Mouse (Mus musculus): ENCODE data around the gene Dapk2. TPM values are rescaled to one million over a fixed set of nuclear protein-coding genes. Genes with fewer than 3 reads are reported as not detected.
"Not testable (repeated sequence)": the region's sequence is repeated elsewhere in the genome, so short reads cannot be mapped to it uniquely, and the experiment has no call there.

Dapk2 gene
- total RNA-seq, 4 experiments from 2014 or later = 6.2 to 9.0 (median 8.1) TPM

DNA sequence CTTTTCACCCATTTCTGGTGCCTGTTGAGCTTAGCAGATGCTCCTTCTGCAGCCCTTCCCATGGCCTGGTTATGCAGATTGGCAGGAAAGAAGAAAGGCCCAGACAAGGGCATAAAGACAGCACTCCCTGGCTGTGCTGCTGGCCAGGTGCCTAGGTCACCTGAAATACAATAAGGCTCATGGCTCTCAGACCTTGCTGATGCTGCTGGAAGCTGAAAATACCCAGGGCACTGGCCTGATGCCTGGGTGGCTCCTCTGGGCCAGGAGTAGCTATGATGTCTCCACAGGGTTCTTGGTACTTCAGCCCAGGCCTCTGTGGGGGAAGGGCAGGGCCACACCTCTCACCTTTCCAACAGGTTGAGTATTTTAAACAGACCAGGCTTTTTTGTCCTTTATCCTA lies 121.6 kb downstream of the Dapk2 start:
- no peak for DNase-seq

DNA sequence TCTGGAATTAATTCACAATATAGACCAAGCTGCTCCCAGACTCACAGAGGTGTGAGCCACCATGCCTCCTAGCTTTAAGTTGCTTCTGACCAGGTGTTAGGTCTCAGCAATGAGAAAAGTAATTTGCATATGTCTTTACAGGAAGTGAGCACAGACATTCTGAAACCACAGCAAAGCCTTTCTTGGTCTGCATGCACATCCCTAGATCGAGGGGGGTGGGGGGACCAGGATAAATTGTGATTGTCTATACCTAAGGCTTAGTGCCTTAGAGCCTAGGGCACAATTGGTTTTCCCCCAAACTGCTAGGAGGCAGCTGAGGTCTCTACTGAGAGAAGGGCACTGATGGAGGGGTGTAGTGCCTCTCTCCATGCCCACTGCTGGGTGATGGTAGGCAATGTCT lies 122.5 kb downstream of the Dapk2 start:
- DNase-seq = no peak

DNA sequence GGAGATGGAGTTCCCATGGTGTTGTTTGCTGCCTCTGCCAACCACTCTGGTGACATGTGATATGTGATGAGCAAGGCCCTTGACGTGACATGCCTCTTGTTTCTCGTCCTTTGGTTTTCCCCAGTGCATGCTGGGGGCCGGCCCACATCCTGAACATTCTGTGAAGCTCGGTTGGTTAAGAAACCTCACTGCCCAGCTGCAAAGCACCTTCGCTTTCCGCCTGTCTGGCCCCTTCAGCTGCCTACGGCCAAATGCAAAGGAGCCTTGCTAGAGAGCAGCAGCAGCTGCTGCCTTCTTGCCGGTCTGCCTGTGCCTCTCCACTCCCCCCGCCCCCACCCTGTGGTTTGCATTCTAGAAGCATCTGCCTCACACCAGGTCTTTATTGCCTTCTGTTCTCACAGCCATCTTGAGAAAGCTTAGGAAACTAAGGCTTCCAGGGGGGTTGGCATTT lies 123.5 kb downstream of the Dapk2 start:
- no peak for DNase-seq

DNA sequence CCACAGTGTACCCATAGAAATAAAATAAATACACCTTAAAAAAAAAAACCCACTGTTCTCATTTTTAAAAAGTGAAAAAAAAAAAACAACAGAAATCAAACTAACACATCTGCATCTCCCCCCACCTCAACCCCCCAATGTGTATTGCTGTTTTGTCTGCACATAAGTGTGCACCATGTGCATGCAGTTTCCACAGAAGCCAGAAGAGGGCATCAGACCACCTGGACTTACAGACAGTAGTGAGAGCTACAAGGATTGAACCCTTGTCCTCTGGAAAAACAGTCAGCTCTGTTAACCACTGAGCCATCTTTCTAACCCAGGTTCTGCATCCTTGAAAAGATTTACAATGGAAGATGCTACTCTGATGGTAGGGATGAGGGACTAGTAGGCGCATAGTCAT lies 124.6 kb downstream of the Dapk2 start:
- DNase-seq = no peak

DNA sequence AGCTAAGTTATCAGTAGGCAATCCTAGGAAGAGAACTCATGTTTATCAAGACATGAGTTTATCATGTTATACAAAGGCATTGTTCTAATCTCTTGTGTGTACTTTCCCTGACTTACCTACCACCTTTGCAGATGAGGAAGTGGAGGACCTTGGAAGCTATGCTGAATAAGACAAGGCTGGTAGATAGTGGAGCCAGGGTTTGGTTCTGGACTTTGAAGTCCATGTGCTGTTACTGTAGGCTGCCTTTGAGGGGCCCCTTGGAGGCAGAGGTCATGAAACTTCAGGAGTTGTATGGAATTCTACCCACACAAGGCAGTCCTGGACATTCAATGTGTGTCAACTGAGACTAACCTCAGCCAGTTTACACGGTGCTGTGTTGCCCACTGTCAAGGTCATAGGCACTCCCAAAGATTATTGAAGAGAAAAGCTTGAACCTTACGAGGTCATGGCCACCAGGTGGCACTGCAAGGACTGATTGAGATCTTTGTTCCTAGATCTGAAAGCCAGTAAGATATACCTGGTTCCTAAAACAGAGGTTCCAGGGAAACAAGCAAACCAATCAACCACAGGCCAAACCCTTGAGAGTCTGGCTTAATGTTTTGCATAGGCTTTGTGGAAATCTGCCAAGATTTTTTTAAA lies 125.7 kb downstream of the Dapk2 start:
- peak; percentile 34 for DNase-seq

DNA sequence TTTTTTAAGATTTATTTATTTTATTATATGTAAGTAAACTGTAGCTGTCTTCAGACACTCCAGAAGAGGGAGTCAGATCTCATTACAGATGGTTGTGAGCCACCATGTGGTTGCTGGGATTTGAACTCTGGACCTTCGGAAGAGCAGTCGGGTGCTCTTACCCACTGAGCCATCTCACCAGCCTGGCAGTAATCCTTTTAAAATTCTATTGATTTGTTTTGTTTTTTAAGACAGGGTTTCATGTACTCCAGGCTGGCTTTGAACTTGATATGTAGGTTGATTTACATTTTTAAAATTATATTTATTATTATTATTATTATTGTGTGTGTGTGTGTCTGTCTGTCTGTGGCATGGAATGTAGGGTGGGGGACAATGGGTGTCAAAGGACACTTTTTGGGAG lies 127.2 kb downstream of the Dapk2 start:
- DNase-seq = not testable (repeated sequence)

DNA sequence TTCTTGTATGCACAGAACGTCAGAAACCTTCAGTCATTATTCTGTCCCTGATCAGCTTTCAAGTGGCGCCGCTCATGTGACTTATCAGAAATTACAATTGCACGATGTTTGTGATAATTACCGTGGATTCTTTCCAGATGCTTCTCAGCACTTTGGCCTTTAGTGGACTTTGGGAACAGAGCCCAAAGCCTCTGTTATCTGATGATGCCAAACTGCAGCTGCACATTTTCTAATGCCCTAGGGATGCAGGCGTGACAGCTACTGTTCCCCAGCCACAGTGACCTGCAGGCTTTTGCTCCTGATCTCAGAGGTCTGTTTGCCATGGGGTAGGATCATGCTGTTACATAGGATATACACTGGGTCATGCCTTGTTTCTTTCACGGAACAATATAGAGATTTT lies 127.9 kb downstream of the Dapk2 start:
- DNase-seq = no peak

DNA sequence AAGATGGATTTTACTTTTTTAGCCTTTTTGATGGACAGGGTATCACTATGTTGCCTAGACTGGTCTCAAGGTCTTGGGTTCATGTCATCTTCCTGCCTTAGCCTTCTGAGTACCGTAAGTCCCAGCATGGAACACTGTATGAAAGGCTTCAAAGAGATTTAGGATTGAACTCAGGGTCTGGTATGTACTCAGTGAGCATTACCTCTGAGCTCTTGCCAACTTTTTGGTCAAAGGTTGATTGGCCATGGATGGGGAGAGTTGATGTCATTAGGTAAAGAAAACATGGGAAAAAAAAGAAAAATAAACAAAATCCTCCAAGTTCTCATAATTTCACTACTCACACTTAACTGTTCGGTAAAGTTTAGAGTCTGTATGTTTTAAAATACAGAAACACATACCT lies 132.7 kb downstream of the Dapk2 start:
- DNase-seq = no peak

DNA sequence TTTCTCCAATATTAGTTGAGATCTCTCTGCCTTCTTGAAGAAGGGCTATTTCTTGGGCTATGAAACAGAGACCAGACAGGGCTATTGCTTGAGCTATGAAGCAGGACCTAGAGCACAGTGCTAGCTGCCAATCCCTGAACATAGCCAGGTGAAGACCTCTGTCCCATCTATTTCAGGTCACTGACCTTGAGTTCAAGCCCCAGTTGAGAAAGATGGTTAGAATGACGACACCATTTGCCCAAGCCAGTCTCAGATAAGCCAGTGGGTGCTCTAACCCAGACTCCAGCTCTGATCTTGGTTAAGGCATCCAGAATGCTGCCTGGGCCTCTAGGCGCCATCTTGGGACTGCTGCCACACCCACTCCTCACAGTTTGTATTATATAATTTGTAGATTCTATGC lies 135.3 kb downstream of the Dapk2 start:
- DNase-seq = no peak

DNA sequence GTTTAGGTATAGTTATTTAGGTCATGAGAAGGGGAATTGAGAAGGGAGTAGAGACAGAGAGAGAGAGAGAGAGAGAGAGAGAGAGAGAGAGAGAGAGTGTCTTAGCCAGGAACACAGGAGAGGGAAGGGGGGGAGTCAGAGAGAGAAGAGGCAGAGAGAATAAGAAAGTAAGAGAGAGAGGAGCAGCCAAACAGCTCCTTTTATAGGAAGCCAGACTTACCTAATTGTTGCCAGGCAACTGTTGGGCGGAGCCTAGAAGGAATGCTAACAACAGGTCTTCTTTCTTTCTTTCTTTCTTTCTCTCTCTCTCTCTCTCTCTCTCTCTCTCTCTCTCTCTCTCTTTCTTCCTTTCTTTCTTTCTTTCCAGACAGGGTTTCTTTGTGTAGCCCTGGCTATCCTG lies 136.2 kb downstream of the Dapk2 start:
- no peak for DNase-seq

DNA sequence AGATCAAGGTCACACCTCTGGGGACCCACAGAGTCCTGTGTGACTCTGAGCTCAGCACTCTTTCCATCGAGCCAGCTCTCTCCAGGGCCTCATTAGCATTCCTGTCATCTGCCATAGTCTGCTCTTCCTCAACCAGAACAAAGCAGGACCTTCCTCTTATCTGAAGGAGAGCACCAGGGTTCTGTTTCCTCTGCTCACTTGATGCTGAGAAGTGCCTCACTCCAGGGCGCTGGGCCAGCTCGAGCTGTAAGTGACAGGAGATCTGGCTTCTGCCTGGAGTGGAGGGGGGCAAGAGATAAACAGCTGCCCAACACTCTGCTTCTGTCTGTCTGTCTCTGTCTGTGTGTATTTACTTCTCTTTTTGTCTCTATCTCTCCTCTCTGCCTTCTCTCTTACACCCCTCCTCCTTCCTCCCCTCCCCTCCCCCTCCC lies 137.0 kb downstream of the Dapk2 start:
- no peak for DNase-seq

DNA sequence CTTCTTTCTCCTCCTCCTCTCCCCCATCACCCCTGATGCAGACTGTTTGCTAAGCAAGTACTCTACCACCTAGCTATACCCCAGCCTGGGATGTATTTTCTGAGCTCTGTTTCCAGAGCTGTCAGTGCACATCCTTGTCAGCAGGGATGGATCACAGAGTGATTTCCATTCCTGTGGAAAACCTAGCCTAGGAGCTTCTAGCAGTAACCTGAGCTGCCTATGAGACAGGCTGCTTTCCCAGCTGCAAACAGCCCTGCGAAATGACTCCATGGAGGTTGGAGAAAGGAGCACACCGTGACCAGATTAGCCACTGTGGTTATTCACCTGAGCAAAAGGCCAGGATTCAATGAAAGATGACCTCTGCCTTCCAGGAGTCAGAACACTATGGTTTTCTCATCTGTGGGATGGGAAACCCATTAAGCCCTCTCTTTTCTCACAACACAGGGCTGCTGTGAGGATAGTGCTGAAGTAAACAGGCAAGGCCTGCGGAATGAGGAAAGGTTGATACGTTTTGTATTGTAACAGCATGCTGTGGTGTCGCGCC lies 137.6 kb downstream of the Dapk2 start:
- no peak for DNase-seq

DNA sequence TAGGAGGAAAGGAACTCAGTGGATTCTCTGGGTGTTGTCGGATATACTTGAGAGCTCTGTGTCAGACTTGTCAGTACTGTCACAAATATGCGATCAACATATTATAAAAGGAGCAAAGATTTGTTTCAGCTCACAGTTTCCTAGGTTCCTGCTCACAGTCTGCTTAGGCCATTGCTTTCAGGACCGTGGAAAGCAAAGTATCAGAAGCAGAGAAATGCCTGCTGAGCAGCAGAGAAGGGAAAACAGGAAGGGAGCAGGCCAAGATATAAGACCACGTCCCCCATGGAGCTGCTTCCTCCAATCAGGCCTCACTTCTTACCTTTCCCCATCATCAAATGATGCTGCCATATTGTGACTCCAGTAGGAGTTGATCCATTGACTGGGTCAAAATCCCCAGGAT lies 140.8 kb downstream of the Dapk2 start:
- no peak for DNase-seq

DNA sequence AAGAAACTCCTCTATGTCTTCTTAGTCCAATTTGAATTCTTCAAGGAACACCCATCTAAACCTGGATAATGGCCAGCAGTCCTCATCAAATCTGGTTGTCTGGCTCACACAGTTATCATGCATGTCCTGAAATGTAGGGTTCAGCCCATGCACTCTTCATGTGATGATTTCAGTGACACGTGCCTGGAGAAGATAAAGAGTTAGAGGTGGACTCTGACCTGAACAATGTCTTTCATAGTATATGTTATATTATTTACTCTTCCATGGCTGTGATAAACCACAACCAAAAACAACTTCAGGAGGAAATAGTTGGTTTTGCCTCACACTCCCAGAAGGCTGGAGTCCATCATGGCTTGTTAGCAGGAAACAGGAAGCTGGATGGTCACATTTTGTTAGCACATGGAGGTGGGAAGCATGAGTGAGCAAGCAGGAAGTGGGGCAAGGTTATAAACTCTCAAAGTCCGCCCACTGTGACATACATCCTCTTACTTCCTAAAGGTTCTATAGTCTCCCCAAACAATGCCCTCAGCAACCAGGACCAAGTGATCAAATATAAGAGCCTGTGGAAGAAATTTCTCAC lies 142.5 kb downstream of the Dapk2 start:
- no peak for DNase-seq

DNA sequence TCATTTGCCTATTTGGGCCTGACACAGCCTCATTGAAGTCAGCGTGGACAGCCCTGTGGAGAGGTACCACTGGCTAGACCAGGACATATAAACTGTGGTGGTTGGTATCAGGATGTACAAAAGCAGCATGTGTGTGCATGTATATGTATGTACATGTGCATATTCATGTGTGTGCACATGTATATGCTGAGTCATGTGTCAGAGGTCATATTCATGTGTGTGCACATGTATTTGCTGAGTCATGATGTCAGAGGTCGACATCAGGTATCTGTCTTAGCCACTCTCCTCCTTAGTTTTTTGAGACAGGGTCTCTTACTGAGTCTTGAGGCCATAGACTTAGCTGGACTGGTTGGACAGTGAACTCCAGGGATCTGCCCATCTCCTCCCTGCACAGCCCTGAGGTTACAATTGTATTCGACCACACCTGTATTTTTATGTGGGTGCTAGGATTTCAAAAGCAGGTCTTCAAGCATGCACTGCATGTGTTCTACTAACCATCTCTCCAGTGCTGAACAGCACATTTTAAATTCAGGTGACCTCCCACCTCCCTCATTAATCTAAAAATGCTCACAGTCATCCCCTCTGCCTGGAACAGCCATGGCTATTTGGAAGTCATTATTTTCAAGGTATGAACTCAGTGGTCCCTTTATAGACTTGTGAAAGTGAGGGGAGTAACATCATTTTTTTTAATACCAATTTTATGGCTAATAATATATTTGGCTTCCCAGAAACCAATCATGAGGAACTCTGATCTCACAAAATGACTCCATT lies 146.5 kb downstream of the Dapk2 start:
- DNase-seq = no peak

DNA sequence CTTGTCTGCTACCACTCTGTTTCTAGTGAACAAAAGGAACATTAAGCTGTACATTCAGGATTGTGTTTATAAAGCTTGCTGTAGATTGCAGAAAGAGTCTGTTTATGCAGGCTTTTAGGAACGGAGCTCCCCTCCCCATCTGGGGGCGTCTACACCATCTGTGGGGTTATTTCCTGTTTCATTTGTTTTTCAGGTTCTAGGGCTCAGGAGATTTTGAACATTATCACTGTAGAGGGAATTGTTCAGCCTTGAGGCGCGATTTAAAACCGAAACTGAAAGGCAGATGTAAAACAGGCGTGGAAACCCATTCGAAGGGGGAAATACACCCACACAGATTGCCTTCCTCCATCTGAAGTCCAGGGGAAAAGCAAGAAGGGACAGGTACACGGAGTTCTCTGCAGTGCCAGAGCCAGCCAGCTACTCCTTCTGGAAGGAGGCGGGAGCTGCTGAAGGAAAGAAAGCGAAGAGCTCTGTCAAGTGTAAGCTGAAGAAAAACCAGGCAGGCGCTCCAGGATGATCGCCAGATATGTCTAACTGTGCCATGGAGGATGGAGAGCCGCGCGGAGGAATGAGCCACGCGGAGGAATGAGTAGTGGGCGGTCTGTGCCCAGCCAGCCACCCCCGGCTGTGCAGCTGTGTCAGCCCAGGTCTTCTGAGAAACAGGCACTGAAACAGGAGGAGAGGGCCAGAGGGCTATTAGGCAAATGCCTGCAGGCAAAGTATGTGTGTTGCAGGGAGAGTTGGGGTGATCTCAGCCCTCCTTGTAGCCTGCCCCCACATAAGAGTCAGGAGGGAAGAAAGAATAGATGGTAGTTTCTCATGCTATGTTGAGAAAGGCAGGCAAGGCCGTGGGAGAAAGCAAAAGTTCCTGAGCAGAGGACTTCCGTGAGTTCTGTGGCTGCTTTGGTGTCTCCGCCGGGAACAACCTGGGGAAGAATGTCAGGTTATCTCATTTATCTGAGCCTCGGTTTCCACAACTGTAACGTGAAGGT lies 147.4 kb downstream of the Dapk2 start:
- no peak for DNase-seq

DNA sequence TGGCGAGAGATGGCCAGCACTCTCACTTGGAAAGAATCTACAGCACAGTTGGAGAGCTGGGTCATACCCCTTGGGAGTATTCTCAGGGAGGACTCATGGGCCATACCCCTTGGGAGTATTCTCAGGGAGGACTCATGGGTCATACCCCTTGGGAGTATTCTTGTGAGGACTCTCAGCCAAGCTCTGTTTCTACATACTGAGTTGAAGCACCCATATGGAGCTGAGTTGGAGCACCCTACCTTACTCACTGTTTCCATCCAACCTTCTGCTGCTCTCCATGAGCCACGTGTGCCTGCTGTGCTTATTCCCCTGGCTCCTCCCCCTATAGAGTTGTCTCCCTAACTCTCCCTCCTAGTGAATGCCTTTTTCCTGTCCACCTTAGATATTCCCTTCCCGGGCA lies 148.4 kb downstream of the Dapk2 start:
- no peak for DNase-seq

DNA sequence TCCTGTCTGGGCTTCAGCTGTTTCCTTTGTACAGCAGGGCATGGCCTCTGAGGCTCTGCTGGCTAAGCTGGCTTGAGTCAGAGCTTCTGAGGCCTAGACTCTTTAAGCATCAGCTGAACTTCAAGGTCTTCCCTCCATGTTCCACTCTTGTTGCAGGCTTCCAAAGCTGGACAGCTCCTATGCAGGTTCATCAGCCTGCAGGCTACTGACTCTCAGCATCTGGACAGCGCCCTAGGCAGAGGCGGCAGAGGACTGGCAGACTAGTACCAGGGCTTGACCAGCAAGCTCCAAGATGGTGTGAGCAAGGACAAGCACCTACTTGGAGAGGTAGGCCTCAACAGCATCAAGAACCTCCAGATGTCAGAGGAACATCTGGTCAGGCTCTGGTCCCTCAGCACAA lies 149.3 kb downstream of the Dapk2 start:
- DNase-seq = peak; percentile 26

DNA sequence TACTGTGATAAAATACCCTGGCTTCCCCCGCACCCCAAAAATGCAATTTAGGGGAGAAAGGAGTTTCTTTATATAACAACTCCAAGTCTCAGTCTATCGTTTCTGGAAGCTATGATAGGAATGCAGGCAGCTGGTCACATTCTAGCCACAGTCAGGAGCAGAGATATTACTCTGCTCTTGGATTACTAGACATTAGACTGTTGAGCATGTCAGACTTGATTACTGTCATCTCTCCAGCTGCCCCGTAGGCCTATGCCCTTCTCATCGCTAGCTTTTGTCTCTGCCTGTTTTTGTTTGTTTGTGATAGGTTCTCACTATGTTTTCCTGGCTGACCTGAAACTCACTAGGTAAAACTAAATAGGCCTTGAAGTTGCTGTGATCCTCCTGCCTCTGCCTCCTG lies 150.7 kb downstream of the Dapk2 start:
- no peak for DNase-seq

DNA sequence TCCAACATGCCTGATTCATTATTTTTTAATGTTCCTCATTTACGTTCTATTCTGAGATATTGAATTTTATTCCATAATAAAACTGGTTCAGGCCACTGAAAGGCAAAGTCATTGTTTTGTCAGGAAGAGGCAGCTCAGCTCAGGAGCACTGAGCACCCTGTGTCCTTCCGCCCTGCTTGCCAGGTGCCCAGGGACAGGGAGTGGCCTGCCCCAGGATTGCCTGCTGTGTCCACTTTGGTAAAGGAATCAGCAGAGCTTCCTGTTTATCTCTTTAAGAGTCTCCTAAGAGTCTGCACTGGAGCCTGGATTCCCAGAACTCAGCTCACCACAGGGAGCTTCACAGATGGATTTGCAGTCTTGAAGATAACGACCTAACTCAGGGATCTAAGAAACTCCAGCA lies 153.4 kb downstream of the Dapk2 start:
- no peak for DNase-seq

DNA sequence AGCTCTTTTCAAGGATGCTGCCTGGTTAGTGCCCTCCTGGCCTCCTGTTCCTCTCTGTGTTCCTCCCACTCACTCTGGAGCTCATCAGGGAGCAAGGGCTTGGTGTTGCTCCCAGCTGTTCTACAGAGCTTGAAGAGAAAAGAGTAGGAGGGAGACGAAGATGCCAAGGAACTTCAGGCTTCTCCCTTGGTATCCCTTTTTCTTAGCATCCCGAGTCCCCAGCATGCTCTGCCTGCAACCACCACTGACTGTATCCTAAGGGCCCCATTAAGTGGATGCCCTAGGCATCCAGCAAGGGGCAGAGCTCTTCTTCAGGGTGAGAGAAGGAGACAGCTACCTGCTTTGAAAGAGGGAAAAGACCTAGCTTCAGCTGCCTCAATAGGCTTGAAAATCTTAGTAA lies 158.6 kb downstream of the Dapk2 start:
- no peak for DNase-seq

All from adrenal gland, adult 8-10 months (tissue).